Mouse (Mus musculus): ENCODE data around the gene Suclg1.
A peak's percentile ranks its signal among the peaks of the same experiment; 100 is the strongest.

Gene Suclg1

DNA sequence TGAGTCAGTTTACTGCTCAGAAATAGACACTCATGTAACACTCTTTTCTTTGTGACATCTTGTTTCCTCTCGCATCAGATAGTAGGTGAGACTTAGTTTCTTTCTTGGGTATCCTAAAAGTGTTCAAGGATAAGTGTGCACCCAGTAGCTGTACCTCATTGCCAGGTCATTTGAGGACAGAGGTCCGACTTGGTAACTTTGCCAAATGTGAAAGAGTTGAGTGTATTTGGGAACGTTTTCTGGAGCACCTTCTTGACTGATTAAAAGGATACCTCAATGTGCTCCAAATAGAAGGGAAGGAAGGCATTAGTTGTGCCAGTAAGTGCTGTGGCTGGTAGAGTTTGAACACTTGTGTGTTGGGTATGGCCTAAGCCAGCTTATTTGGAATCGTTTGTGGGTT is 1.7 kb downstream of the Suclg1 start:
- DNase-seq (ENCODE audit: low spot score), result no peak

DNA sequence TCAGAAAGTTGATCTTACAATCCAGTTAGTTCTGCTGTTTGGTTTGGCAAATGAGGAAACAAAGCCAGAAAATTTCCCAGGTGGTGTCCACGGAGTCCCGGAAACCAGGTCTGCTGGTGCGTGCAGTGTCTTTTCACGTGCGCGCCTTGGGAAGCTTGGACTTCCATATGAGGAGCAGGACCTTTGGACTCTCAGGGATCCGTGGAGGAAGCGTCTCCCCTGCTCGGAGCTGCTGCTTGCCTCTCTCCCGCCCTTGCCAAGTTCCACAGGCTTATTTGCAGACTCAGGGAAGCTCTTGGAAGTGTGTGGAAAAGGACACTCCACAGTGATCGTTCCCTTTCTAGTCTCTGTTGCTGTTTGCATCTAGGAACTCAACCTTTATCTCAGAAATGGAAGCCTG is 3.2 kb downstream of the Suclg1 start:
- DNase-seq (ENCODE audit: low spot score), result no peak

- no peak for DNase-seq (ENCODE audit: low spot score)
Measured at GRCm38 (mm10) chr6:73252396-73252795, 4.2 kb downstream of the Suclg1 start.

GRCm38 (mm10) chr6:73253006-73253405 is 4.8 kb downstream of the Suclg1 start:
- no peak for DNase-seq (ENCODE audit: low spot score)

DNA sequence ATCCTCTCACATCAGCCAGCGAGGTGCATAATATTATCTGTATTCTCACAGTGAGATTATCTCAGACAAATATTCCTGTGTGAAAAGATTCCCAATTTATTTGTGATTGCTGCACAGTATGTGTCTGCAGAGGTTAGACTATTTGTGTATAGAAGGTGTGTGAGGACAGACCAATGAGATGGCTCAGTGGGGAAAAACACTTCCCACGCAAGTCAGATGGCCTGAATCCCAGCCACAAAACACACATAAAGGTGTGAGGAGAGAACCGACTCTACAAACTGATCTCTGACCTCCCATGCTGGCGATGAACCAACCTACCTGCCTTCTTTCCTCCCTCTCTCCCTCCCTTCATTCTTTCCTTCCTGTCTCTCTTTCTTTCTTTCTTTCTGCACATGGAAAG is 5.4 kb downstream of the Suclg1 start:
- DNase-seq (ENCODE audit: low spot score), result no peak

DNA sequence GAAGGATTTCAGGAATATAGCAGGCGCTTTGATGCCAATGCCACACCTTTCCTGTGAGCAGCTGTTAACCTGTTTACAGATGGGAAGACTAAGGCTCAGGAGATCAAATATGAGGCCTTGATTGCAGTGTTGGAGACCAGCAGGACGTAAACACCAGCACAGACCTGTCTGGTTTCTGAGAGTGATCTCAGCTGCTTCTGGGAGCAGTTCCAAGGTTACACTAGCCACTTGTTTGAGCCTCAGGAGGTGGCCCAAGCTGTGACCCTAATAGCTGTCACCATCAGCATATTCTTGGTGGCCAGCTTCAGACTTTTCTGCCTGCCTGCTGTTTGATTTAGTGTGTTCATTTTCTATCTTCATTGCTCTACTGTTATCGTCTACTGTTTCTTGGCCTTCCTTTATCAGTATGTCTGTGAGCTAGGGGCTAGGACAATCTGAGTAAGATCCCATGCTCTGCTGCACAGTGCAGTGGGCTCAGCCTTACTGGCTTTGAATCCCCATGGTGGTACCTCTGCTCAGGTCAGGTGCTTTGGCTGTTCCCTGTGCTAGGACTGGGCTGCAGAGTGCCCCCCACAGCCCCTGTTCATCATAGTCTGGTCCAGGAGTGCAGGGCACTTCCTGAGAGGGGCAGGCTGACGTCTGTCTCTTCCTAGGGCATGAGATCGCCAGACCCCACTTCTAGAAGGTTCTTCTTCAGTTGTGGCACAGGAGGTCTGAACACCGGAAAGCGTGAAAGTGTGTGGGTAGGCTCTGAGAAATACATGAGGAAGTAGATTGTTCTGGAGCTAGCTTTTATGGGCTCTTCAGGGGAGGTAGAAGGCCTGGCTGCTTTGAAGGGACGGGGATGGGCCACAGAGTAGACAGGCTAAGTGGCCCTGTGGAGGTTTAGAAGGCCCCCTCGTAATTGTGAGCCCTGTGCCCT is 6.4 kb downstream of the Suclg1 start:
- no peak for DNase-seq (ENCODE audit: low spot score)

- no peak for DNase-seq (ENCODE audit: low spot score)
Measured at GRCm38 (mm10) chr6:73257068-73257467, 8.9 kb downstream of the Suclg1 start.

DNA sequence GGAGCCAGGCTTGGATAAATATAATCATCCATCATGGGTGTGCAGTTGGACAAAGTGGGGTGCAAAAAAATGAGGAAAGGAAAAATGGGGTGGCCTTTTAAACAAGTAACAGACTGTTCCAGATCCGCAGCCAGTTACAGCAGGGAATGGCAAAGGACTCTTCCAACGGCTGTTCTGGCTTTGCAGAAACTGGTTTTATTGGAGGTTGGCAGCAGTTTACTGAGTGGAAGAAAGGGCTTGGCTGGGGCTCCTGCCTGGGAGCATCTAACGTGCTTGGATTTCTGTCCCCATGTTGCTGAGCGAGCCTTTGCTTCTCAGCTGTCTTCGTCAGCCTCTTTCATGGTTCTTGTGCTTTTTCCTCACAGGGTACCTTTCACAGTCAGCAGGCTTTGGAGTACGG is 11.9 kb downstream of the Suclg1 start:
- no peak for DNase-seq (ENCODE audit: low spot score)

DNA sequence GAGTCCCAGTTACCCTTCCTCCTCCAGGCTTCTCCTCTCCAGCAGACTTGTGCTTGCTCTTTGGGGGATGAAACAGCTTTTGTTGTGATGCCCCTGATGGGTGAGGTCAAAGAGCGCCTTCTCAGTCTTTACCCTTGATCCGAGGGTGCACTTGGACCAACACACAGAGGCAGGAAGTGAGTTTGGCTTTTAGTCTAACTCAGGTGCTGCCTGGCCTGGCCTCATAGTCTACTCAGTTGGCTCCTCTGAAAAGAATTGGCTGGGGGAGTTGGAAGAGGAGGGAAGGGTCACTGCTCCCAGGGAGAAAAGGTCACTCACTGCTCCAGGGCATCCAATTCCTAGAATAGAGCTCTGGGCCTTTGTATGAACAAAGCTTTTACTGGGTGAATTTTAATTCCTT is 16.6 kb downstream of the Suclg1 start:
- no peak for DNase-seq (ENCODE audit: low spot score)

DNA sequence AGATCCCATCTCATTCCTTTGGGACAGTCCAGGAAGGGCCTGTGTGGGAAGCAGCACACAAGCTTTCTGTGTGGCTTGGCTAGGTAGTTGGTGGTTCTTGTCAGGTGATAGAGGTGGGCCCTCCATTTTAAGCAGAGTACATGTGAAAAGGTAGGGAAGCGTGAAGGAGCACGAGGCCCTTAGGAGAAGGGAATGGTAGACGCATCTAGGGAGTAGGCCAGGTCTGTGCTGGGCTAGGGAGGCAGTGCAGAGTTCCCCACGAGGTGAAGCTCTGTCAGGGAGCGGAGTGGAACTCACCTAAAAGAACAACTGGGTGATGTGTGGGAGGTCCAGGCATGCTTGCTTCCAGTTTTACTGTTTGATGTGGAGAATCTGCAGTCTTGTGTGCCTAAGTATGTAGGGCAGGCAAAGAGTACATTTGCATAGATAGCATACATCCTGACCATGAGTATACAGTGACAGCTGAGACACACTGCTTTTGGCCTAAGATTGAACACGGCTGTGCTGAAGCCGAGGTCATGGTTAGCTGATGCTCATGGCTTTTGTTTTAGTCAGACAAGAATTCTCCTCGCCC is 19.6 kb downstream of the Suclg1 start:
- DNase-seq (ENCODE audit: low spot score), result no peak

- DNase-seq (ENCODE audit: low spot score), result no peak
Measured at GRCm38 (mm10) chr6:73269374-73269773, 21.2 kb downstream of the Suclg1 start.

DNA sequence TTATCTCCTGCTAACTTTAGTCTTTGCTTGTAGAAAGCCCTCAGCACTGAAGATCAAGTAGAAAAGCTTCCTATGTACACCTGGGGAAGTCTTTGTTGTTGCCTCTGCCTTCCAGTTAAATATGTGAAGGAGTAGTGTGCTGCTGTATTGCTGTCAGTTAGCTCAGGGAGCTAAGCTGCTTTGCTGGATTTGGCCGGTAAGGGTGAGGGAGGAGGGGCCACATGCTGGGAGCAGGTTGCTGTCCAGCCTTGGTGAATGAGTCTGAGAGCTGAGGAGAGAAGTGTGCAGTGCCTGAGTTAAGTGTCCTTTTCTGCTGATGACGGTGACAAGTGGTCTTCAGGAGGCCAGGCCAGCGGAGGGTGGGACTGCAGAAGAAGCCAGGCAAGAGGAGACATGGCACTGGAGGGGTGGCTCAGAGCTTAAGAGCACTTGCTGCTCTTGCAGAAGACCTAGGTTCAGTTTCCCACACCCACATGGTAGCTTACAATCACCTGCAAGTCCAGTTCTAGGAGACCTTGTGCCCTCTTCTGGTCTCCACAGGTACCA is 23.4 kb downstream of the Suclg1 start:
- DNase-seq (ENCODE audit: low spot score), result no peak

DNA sequence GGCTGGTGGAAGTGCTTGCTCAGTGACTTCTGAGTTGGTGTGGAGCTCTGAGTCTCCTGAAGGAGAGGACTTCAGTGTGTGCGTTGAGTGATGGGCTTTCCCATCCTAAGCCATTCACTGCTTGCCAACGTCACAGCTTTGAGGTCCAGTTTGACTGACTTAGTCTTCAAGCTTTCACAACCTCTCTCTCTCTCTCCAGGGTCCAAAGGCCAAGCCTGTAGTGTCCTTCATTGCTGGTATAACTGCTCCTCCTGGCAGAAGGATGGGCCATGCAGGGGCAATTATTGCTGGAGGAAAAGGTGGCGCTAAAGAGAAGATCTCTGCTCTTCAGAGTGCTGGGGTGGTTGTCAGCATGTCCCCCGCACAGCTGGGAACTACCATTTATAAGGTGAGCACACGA is 26.8 kb downstream of the Suclg1 start:
- no peak for DNase-seq (ENCODE audit: low spot score)

DNA sequence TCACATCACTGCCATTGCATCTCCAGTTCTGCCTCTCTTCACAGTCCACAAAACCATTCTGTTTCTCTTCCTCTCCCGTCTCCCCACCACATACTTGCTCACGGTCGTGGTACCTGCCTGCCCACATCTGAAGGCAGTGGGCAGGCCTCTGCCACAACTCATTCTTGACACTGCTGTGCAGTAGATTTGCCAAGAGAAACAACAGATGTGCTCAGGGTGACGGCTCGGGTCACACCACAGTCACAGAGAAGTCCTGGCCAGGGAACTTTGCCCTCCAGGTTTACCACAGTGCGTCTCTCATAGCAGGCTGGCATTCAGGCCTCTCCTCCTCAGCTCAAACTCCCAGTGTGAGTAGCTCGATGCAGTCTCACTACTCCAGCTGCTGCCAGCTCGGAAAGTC is 31.5 kb downstream of the Suclg1 start:
- no peak for DNase-seq (ENCODE audit: low spot score)

- DNase-seq (ENCODE audit: low spot score), result no peak
Measured at GRCm38 (mm10) chr6:73280546-73281115, 32.4 kb downstream of the Suclg1 start.

DNA sequence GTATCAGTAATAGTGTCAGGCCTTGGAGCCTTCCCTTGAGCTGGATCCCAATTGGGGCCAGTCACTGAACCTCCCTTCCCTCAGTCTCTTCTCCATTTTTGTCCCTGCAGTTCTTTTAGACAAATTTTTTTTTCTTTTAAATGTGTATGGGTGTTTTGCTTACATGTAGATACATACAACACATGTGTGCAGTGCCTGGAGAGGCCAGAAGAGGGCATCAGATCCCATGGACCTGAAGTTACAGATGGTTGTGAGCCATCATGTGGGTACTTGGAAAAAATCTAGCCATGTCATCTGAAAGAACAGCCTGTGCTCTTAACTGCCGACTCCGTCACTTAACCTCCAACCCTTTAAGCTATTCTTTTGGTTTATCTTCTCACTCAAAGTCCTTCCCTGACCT is 38.1 kb downstream of the Suclg1 start:
- DNase-seq (ENCODE audit: low spot score), result no peak

GRCm38 (mm10) chr6:73306837-73307236 is 58.7 kb downstream of the Suclg1 start:
- DNase-seq (ENCODE audit: low spot score), result no peak

DNA sequence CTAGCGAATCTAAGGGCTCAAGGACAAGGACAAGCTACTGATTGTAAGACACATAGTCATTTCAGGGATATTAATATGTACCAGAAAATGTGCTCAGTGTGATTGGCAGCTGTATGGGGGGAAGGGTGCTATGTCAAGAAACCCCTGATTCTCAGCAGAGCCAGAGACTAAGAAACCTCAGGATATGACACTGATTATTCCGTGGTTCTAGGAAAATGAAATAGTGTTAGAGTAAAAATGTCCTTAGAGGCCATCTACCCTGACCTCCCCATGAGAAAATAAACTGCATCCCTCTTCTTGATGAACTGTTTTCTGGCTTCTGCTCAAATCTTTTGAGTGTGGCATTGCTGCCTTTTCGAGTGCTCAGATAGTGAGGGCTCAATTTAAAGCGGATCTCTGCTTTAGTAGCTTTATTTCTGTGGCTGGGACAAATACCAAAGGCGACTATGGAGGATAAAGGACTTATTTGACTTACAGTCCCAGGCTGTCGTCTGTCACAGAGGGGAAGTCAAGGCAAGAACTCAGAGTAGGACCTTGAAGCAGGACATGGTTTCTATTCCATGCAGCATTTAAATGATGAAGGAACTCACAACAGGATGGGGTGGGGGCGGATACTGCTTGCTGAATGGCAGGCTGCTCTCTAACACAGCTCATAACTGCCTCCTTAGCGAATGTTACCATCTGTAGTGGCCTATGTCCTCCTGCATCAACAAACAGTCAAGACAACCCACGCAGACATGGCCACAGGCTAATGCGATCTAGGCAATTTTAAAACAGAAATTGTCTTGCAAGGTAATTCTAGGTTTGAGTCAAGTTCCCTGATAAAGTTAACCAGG is 60.7 kb downstream of the Suclg1 start:
- DNase-seq (ENCODE audit: low spot score), result no peak

GRCm38 (mm10) chr6:73311335-73311734 is 63.2 kb downstream of the Suclg1 start:
- DNase-seq (ENCODE audit: low spot score), result no peak

DNA sequence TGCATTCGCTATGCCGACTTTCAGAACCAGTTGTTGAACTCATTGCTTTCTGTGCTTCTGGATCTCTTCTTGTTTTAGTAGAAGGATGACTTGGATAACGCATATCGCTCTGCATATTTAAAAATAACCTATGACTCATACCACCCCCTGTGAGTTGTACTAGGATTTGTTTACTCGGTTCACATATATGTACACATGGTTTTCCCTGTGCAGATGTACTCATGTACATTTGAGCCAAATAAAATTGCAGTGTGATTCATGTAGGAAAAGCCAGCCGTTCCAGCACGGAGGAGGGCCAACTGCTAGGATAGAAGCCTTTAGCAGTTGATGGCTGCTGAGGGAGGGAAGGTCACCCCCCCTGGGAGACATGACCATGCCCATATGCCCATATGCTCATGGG is 63.6 kb downstream of the Suclg1 start:
- DNase-seq (ENCODE audit: low spot score), result no peak

DNA sequence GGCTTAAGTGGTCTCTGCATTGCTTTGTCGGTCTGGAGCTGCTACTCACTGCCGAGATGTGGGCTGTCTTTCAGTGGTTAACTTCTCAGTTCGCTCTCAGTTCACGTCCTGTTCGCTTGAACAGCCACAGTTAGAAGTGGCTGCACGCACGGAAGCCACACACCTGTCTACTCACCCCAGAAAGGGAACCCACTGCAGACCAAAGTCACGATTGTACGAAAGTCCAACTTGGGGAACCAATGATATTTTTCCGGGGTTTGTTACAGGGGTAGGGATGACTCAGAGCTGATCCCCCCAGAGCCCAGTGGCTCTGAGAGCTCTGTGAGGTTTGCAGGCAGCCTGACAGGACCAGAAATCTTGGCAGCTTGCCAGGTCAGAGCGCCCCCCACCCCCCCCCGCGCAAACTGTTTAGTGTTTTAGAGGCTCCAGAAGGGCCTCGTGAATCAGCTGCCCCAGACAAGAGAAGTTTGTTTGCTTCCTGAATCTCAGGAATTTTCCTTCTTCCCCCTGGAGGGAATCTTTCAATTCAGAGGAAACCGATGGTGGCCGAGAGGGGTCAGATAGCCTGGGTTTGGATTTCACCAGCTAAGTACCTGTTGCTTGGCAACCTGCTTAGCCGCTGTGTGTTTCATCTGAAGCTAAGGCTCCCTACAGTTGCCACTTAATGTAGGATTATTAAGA is 66.9 kb downstream of the Suclg1 start:
- DNase-seq (ENCODE audit: low spot score), result peak; percentile 74

- DNase-seq (ENCODE audit: low spot score), result no peak
Measured at GRCm38 (mm10) chr6:73322306-73322705, 74.1 kb downstream of the Suclg1 start.

Measured in ovary, postnatal 36 days (tissue).